Comparison of ENCODE assay signal across 10 mouse cellular contexts in the genomic region with DNA sequence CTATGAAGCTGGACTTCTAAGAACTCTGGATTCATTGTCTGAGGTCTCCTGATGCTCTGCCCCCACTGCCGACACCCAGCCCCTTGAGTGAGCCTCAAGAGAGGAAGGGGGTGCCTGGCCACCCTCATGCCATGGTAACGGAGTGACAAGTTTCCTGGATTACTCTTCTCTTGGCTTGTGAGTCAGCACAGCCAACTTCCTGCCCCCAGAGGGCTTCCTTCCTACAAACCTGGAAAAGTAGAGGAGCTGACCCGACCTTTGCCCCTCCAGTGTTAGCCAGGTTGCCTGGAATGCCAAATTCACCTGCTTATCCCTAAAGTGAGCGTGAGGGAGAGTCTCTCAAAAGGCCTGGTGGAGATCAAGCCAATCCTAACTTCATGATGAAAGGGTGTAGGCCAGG. TPM values are rescaled to one million over a fixed set of nuclear protein-coding genes. Genes with fewer than 3 reads are reported as not detected.
A peak's percentile ranks its signal among the peaks of the same experiment; 100 is the strongest.
DNase-seq lines count a peak whose midpoint lies in the region; ATAC-seq lines count a peak whose summit lies in the region.
"Had no signal": no experiment of that assay in that cellular context is flagged by ENCODE, and none has a peak within 500 bp of the region (broad histone marks: within the 10 kb centered on the region; RNA-seq: fewer than 3 reads in every experiment).

No protein-coding gene starts in this region.

- no peaks in the 10 kb centered on the region for H3K9me3 ChIP-seq in embryonic facial prominence, embryonic 10.5 days
- H3K9me3 ChIP-seq in midbrain, embryonic 13.5 days = no peaks in the 10 kb centered on the region
- H3K9me3 ChIP-seq: midbrain, embryonic 15.5 days had no signal

- H3K4me2 ChIP-seq in midbrain, embryonic 13.5 days (replicated peaks) = no peak overlapping the region
- H3K4me2 ChIP-seq: midbrain, embryonic 15.5 days had no signal

- no peak overlapping the region for H3K27ac ChIP-seq in embryonic facial prominence, embryonic 10.5 days (replicated peaks)
- H3K27ac ChIP-seq in midbrain, embryonic 13.5 days = no peak overlapping the region
- H3K27ac ChIP-seq: left cerebral cortex, adult 2 months; midbrain, embryonic 15.5 days had no signal

- peaks cover 5% of the 10 kb centered on the region; the same call in 1 of the 2 replicates for H3K27me3 ChIP-seq in embryonic facial prominence, embryonic 10.5 days (replicated peaks; ENCODE audit: low read depth, poor library complexity, severe bottlenecking)
- no peaks in the 10 kb centered on the region for H3K27me3 ChIP-seq in midbrain, embryonic 13.5 days
- H3K27me3 ChIP-seq: midbrain, embryonic 15.5 days had no signal

- peaks cover 55% of the 10 kb centered on the region for H3K4me1 ChIP-seq in embryonic facial prominence, embryonic 10.5 days
- peaks cover 48% of the 10 kb centered on the region for H3K4me1 ChIP-seq in midbrain, embryonic 13.5 days (replicated peaks)

- no peak for ATAC-seq in midbrain, embryonic 13.5 days
- ATAC-seq: midbrain, embryonic 15.5 days had no signal

- peak; percentile 53 for DNase-seq in kidney, adult 11 months
- no peak for DNase-seq in kidney, postnatal 14 days
- no peak for DNase-seq in embryonic facial prominence, embryonic 10.5 days (ENCODE audit: low spot score)
- DNase-seq in kidney, postnatal 10 days = peak; percentile 31
- peak; percentile 38 for DNase-seq in lung, postnatal 25 days (ENCODE audit: low spot score)
- DNase-seq in cerebellum, adult 11 months = no peak

- 76% methylated on average over 4 of the region's 4 CpGs for WGBS in embryonic facial prominence, embryonic 10.5 days
- WGBS in midbrain, embryonic 13.5 days = 83% methylated on average over 4 of the region's 4 CpGs

- H3K4me3 ChIP-seq in embryonic facial prominence, embryonic 10.5 days = peak overlapping the region; percentile 16; the same call in 1 of the 2 replicates
- no peak overlapping the region for H3K4me3 ChIP-seq in midbrain, embryonic 13.5 days (replicated peaks)
- H3K4me3 ChIP-seq: left cerebral cortex, adult 2 months; midbrain, embryonic 15.5 days had no signal

- H3K36me3 ChIP-seq in embryonic facial prominence, embryonic 10.5 days (replicated peaks) = peaks cover 11% of the 10 kb centered on the region; the same call in 1 of the 2 replicates
- no peaks in the 10 kb centered on the region for H3K36me3 ChIP-seq in midbrain, embryonic 13.5 days
- H3K36me3 ChIP-seq: midbrain, embryonic 15.5 days had no signal

- H3K9ac ChIP-seq in midbrain, embryonic 13.5 days (replicated peaks) = no peak overlapping the region
- H3K9ac ChIP-seq: midbrain, embryonic 15.5 days had no signal

RNA-seq across cellular contexts. Expression of a gene that starts 2.6 kb away (rescaled TPM):
- polyA plus RNA-seq in embryonic facial prominence, embryonic 10.5 days (2016; fragmentation: Nextera tagmentation; extraction: Ambion mirVana) = 8.4 and 8.7 TPM in 2 replicates
- polyA plus RNA-seq in midbrain, embryonic 13.5 days (2015; fragmentation: Nextera tagmentation; extraction: Ambion mirVana) = 8.6 and 10.5 TPM in 2 replicates

RNA-seq across cellular contexts. Expression of a gene that starts 27.9 kb away (rescaled TPM):
- polyA plus RNA-seq in embryonic facial prominence, embryonic 10.5 days (2016; fragmentation: Nextera tagmentation; extraction: Ambion mirVana) = 88.1 and 92.1 TPM in 2 replicates
- polyA plus RNA-seq in midbrain, embryonic 13.5 days (2015; fragmentation: Nextera tagmentation; extraction: Ambion mirVana) = 116 and 117 TPM in 2 replicates

RNA-seq across cellular contexts. Expression of a gene that starts 29.3 kb away (rescaled TPM):
- polyA plus RNA-seq in embryonic facial prominence, embryonic 10.5 days (2016; fragmentation: Nextera tagmentation; extraction: Ambion mirVana) = not detected in 2 replicates
- polyA plus RNA-seq in midbrain, embryonic 13.5 days (2015; fragmentation: Nextera tagmentation; extraction: Ambion mirVana) = 0.32 TPM in 1 of 2 replicates, not detected in the other
- polyA plus RNA-seq: forebrain, embryonic 11.5 days; midbrain, embryonic 15.5 days had no signal

RNA-seq across cellular contexts. Expression of a gene that starts 50.7 kb away (rescaled TPM):
- 11.3 and 11.9 TPM in 2 replicates for polyA plus RNA-seq in embryonic facial prominence, embryonic 10.5 days (2016; fragmentation: Nextera tagmentation; extraction: Ambion mirVana)
- polyA plus RNA-seq in midbrain, embryonic 13.5 days (2015; fragmentation: Nextera tagmentation; extraction: Ambion mirVana) = 12.8 and 14.6 TPM in 2 replicates

Comparison
In these comparisons a context has a peak if more than half of its experiments do, and no peak if none do; other contexts are left out.
1. DNase-seq: peak in kidney, adult 11 months (single experiment), kidney, postnatal 10 days (single experiment) and lung, postnatal 25 days (single experiment); none in kidney, postnatal 14 days (single experiment), embryonic facial prominence, embryonic 10.5 days (single experiment) and cerebellum, adult 11 months (single experiment).